Comparison of ENCODE assay signal across 22 mouse cellular contexts in genomic region chr15:25712877-25713276, GRCm38 (mm10).
DNase-seq lines count a peak whose midpoint lies in the region; ATAC-seq and TF ChIP-seq lines count a peak whose summit lies in the region.
"Had no signal": no experiment of that assay in that cellular context is flagged by ENCODE, and none has a peak within 500 bp of the region (broad histone marks: within the 10 kb centered on the region; RNA-seq: fewer than 3 reads in every experiment).

No protein-coding gene starts in this region.

- TF ChIP-seq CTCF in liver, adult 2 months (IDR thresholded peaks at IDR 0.05; ENCODE audit: low read depth, low read length), result no peak
- TF ChIP-seq CTCF in liver, postnatal 0 days (IDR thresholded peaks at IDR 0.05; ENCODE audit: low read depth), result no peak

- H3K9ac ChIP-seq in liver, adult 2 months (ENCODE audit: low read depth, low read length), result no peak overlapping the region
- no peak overlapping the region for H3K9ac ChIP-seq in liver, postnatal 0 days (replicated peaks)
- H3K9ac ChIP-seq: heart, embryonic 13.5 days had no signal

- TF ChIP-seq POLR2A in liver, adult 2 months (IDR thresholded peaks at IDR 0.05; ENCODE audit: extremely low read depth, insufficient read depth, low read length), result no peak
- no peak for TF ChIP-seq POLR2A in myocyte (IDR thresholded peaks at IDR 0.05; ENCODE audit: insufficient read length, low read depth)

- no peaks in the 10 kb centered on the region for H3K9me3 ChIP-seq in liver, postnatal 0 days (ENCODE audit: low read length)
- H3K9me3 ChIP-seq: forebrain, embryonic 10.5 days; forebrain, embryonic 13.5 days; heart, embryonic 10.5 days; heart, embryonic 13.5 days had no signal

- peaks cover 22% of the 10 kb centered on the region for H3K4me1 ChIP-seq in liver, adult 2 months (ENCODE audit: control insufficient read depth, insufficient read depth, low read length)
- H3K4me1 ChIP-seq in liver, postnatal 0 days (ENCODE audit: insufficient read depth), result peaks cover 8% of the 10 kb centered on the region; the same call in 1 of the 2 replicates

- H3K36me3 ChIP-seq in liver, adult 2 months (ENCODE audit: control insufficient read depth, insufficient read depth, low read length), result no peaks in the 10 kb centered on the region
- no peaks in the 10 kb centered on the region for H3K36me3 ChIP-seq in liver, postnatal 0 days (replicated peaks; ENCODE audit: insufficient read depth, low read length)
- peaks cover 21% of the 10 kb centered on the region for H3K36me3 ChIP-seq in myocyte (ENCODE audit: control insufficient read depth, insufficient read depth)
- H3K36me3 ChIP-seq: G1E; heart, embryonic 13.5 days had no signal

- 76% methylated on average over 4 of the region's 4 CpGs for WGBS in liver, adult 2 months
- WGBS in liver, postnatal 0 days (ENCODE audit: insufficient replicate concordance), result 74% methylated on average over 4 of the region's 4 CpGs

- peak overlapping the region; percentile 87 for H3K27ac ChIP-seq in liver, adult 2 months (replicated peaks; ENCODE audit: insufficient read depth, low read depth, low read length)
- no peak overlapping the region for H3K27ac ChIP-seq in liver, postnatal 0 days (ENCODE audit: low read depth)
- H3K27ac ChIP-seq: forebrain, embryonic 10.5 days; forebrain, embryonic 13.5 days; heart, adult 2 months; heart, embryonic 10.5 days; heart, embryonic 13.5 days; hindbrain, embryonic 14.5 days had no signal

- H3K27me3 ChIP-seq in liver, adult 2 months (ENCODE audit: control insufficient read depth, insufficient read depth, low read length), result no peaks in the 10 kb centered on the region
- no peaks in the 10 kb centered on the region for H3K27me3 ChIP-seq in liver, postnatal 0 days (ENCODE audit: insufficient read depth, low read length)
- no peaks in the 10 kb centered on the region for H3K27me3 ChIP-seq in myocyte (ENCODE audit: control insufficient read depth, insufficient read depth, insufficient read length)
- H3K27me3 ChIP-seq: CH12.LX, Patski had no signal

- no peak overlapping the region for H3K4me3 ChIP-seq in liver, adult 2 months (ENCODE audit: insufficient read depth, low read depth, low read length)
- no peak overlapping the region for H3K4me3 ChIP-seq in liver, postnatal 0 days (ENCODE audit: low read depth, low read length)
- no peak overlapping the region for H3K4me3 ChIP-seq in myocyte
- H3K4me3 ChIP-seq: heart, adult 2 months; heart, embryonic 10.5 days; heart, embryonic 13.5 days had no signal

- no peak overlapping the region for H3ac ChIP-seq in myocyte (ENCODE audit: control insufficient read depth, insufficient read length)

- peak; percentile 47 for DNase-seq in cerebellum, adult 9-10 months
- DNase-seq in kidney, postnatal 10 days, result peak; percentile 6
- no peak for DNase-seq in kidney, postnatal 36 days
- DNase-seq in liver, adult 2 months (ENCODE audit: extremely low read depth, low read depth, low spot score), result no peak
- no peak for DNase-seq in liver, postnatal 0 days
- DNase-seq: adrenal gland, postnatal 36 days; B cell, adult 2 months; gastrocnemius, postnatal 10 days; gastrocnemius, postnatal 36 days; heart, adult 2 months; heart, postnatal 14 days; heart, postnatal 4 days had no signal

- no peak for ATAC-seq in cerebellum, adult (ENCODE audit: insufficient number of reproducible peaks, low FRiP score, low TSS enrichment)
- no peak for ATAC-seq in liver, postnatal 0 days
- ATAC-seq: Patski had no signal

- no peak overlapping the region for H3K4me2 ChIP-seq in liver, postnatal 0 days (ENCODE audit: low read depth, low read length)
- H3K4me2 ChIP-seq in myocyte (ENCODE audit: low read depth), result peak overlapping the region; percentile 25

- H3K79me2 ChIP-seq in liver, adult 2 months (ENCODE audit: control insufficient read depth, insufficient read depth, low read length), result peaks cover 17% of the 10 kb centered on the region; the same call in 1 of the 2 replicates
- H3K79me2 ChIP-seq in myocyte (ENCODE audit: control insufficient read depth, insufficient read depth), result peaks cover 79% of the 10 kb centered on the region

- no peak for TF ChIP-seq EP300 in liver, postnatal 0 days (IDR thresholded peaks at IDR 0.05; ENCODE audit: low read depth)

TF ChIP-seq in myocyte, 11 proteins besides CTCF, POLR2A, EP300 and RAD21:
- TF ChIP-seq MYOG (IDR thresholded peaks at IDR 0.05; ENCODE audit: control insufficient read depth in 1 of 3, insufficient read depth in 1 of 3, insufficient read length in 2 of 3, low read depth in 2 of 3) (peak in 2 of 3 experiments; percentile 21 to 81), MYOD1 (IDR thresholded peaks at IDR 0.05; ENCODE audit: control insufficient read depth in 1 of 3, insufficient read length in 2 of 3, low read depth in 2 of 3) (peak in 2 of 3 experiments; percentile 81 to 88), USF1 (IDR thresholded peaks at IDR 0.05; ENCODE audit: low read depth) (no peak)
TF ChIP-seq in myocyte: peak in this region for 2.

Comparison
In these comparisons a context has a peak if more than half of its experiments do, and no peak if none do; other contexts are left out.
1. DNase-seq: peak in cerebellum, adult 9-10 months (single experiment) and kidney, postnatal 10 days (single experiment); none in kidney, postnatal 36 days (0 of 2), liver, adult 2 months (single experiment) and liver, postnatal 0 days (single experiment).